Mouse (Mus musculus): ENCODE measurements at regions not wholly inside any gene's neighbourhood (a gene's known extent, or its start where the extent isn't known, plus 50 kb on each side); places are given as distances from the start of the nearest gene placed in this dataset.
"Not testable (repeated sequence)": the region's sequence is repeated elsewhere in the genome, so short reads cannot be mapped to it uniquely, and the experiment has no call there.

GRCm38 (mm10) chr5:55677811-55678210 is 1679.5 kb downstream of the Stim2 start:
- CTCF ChIA-PET, POLR2A ChIA-PET: not testable (repeated sequence)

DNA sequence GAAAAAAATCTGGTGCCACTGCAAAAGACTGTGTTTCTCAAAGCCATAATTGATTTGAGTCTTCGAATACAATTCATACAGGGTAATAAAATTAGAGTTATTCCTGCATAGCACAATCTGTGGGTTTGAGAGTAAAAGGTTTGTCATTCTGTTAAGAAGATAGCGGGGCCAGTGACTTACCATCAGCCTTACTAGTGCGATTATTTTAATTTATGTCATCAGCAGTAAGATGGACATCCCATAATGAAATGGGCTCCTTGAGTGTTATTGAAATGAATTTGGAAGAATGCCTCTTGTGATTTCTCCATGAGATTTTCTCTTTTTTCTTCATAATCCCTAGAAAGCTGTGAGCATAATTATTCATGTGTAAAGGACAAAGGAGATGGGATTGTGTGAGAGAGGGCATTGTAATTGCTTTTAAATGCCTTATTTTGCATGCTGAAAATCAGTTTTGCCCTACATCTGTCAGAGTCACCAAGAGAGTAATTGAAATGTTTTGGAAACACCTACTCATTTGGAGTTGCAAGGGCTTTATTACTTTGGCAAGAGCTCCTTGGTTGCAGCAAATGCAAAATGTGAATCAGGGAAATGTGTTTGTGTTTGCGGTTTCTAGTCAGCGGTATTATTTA is 1692.9 kb downstream of the Stim2 start:
- ChIA-PET POLR2A (no interaction called here), CTCF (no interaction called here)

DNA sequence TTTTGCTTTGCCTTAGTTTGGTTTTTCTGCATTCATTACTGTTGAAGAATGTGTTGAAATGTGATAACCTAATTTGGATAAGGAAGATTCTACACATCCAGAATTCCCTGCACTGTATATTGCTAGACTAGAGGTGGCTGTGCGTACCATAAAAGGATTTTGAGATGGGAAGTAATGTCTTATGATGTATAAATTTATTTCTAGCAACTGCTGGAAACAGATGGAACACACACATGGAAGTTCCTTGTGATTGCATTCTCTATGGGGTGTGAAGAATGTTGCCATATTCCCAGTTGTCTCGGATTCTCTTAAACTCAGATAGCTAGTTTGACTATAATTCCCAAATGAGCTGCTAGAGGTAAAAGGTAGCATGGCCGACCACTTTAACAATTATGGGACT is 1706.2 kb downstream of the Stim2 start:
- POLR2A ChIA-PET, result interaction anchor here in 1 of 4 experiments (0.6 kb wide), 1 partner anchor 12 kb away, joined by 4 read pairs; no protein-coding TSS in a partner anchor

GRCm38 (mm10) chr5:55711786-55712185 is 1713.5 kb downstream of the Stim2 start:
- ChIA-PET POLR2A (no interaction called here), CTCF (no interaction called here)

More for the DNA sequence above, 1706.2 kb downstream of the Stim2 start:
- CTCF ChIA-PET, result no interaction called here

DNA sequence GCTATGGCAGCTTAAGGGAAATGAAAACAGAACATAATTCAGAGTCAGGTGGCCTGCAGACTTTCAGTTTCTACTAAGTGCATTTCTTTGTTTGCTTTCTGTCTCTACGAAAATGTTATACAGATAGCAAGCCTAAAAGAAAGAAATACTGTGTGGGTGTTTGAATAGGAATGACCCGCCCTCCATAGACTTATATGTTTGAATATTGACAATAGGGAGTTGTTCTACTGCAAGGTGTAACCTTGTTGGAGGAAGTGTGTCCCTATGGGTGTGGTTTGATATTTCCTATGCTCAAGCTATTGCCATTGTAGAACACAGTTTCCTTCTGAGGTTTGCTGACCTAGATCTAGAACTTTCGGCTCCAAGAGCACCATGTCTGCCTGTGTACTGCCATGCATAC is 1736.8 kb downstream of the Stim2 start:
- CTCF ChIA-PET, result no interaction called here
- POLR2A ChIA-PET, result no interaction called here

GRCm38 (mm10) chr5:55761777-55762176 is 1763.5 kb downstream of the Stim2 start:
- POLR2A ChIA-PET, result no interaction called here
- CTCF ChIA-PET, result no interaction called here

DNA sequence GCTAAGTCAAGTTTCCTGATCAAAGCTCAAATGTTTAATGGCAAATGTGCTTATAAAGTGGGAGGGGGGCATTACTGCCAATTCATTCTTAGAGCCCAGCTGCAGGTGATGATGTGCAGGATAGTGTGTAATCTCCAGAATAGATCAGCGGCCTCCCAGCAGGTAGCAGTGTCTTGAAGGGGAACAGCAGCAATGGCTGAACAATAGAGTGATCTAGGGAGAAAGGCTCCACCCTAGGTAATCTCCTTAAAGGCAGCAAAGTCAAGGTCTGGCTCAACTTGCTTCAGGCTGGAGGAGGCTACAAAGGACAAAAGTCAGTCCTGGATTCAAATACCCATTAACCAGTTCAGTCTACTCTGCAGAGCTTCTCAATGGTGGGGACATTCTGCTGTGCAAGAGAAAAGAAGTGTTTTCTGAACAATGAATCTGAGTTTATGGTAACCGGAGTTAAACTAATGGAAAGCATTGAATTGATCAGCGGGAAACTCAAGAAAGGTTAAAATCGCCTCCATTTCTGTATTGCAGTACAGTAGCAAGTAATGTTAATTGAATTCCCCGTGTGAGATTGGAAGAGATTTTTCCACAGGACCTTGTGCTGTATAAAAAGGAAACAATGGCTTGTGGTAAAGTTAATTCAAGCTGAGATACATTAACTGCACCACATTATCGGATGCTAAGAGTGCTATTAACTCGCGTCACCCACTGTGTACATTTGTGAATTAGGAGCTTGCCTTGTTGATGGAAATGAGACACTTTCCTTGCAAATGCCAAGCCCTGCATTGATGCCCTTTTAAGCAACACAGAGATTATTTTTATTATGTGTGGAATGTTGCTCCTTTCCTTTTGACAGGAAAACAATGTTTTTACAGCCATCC is 1793.7 kb downstream of the Stim2 start:
- POLR2A ChIA-PET, result interaction anchor here in 1 of 4 experiments (1.5 kb wide), 1 partner anchor 11 kb away, joined by 4 read pairs; no protein-coding TSS in a partner anchor
- CTCF ChIA-PET, result no interaction called here

- ChIA-PET POLR2A (interaction anchor here in 1 of 4 experiments (1.5 kb wide), 1 partner anchor 11 kb away, joined by 4 read pairs; no protein-coding TSS in a partner anchor), CTCF (no interaction called here)
These were observed 1794.4 kb downstream of the Stim2 start for GRCm38 (mm10) chr5:55792717-55793116.

Measured in embryonic stem cell, embryonic (primary cell).